Mouse (Mus musculus): ENCODE measurements at regions not wholly inside any gene's neighbourhood (a gene's known extent, or its start where the extent isn't known, plus 50 kb on each side); places are given as distances from the start of the nearest gene placed in this dataset.

DNA sequence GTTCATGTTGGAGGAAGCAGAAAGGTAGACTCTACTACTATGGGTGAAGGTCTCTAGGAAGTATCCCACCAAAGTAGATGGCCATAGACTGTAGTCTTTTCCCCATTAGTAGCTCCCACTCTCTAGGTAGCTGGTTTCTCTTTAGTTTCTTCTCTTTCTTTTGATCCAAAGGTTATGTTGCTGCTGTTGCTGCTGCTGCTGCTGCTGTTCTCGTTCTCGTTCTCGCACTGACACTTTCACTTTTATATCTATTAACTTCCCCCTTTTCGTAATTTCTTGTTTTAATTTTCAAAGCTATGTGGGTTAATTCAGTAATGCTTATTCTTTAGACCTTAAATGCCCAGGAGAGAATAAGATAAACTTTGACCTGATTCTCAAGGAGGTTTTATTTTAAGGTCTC is 58.3 kb downstream of the Tmem100 start:
- ATAC-seq = no peak
- Histone ChIP-seq H3K36me3 (ENCODE audit: insufficient read depth, low read length) (no peaks in the 10 kb centered on the region), H3K4me2 (ENCODE audit: low read depth, low read length) (no peak overlapping the region), H3K27ac (no peak overlapping the region), H3K9ac (replicated peaks; ENCODE audit: low read length) (no peak overlapping the region), H3K4me1 (ENCODE audit: insufficient read depth, low read length) (no peaks in the 10 kb centered on the region), H3K27me3 (ENCODE audit: insufficient read depth, low read length) (no peaks in the 10 kb centered on the region), H3K4me3 (ENCODE audit: low read length) (no peak overlapping the region), H3K9me3 (ENCODE audit: low read length) (no peaks in the 10 kb centered on the region)
- no peak for TF ChIP-seq CTCF (IDR thresholded peaks at IDR 0.05; ENCODE audit: low read depth)
- DNase-seq (ENCODE audit: low spot score) = no peak
- 88% methylated on average over 4 of the region's 4 CpGs for WGBS

- Histone ChIP-seq H3K36me3 (ENCODE audit: insufficient read depth, low read length) (no peaks in the 10 kb centered on the region), H3K4me2 (ENCODE audit: low read depth, low read length) (no peak overlapping the region), H3K9me3 (ENCODE audit: low read length) (no peaks in the 10 kb centered on the region), H3K4me1 (ENCODE audit: insufficient read depth, low read length) (no peaks in the 10 kb centered on the region), H3K9ac (replicated peaks; ENCODE audit: low read length) (no peak overlapping the region), H3K4me3 (ENCODE audit: low read length) (no peak overlapping the region), H3K27ac (no peak overlapping the region), H3K27me3 (ENCODE audit: insufficient read depth, low read length) (no peaks in the 10 kb centered on the region)
- TF ChIP-seq CTCF (IDR thresholded peaks at IDR 0.05; ENCODE audit: low read depth) = no peak
- DNase-seq (ENCODE audit: low spot score) (no peak), ATAC-seq (no peak)
- 85% methylated on average over 7 of the region's 7 CpGs for WGBS
Observed at GRCm38 (mm10) chr11:90094052-90094451, 63.9 kb downstream of the Tmem100 start.

DNA sequence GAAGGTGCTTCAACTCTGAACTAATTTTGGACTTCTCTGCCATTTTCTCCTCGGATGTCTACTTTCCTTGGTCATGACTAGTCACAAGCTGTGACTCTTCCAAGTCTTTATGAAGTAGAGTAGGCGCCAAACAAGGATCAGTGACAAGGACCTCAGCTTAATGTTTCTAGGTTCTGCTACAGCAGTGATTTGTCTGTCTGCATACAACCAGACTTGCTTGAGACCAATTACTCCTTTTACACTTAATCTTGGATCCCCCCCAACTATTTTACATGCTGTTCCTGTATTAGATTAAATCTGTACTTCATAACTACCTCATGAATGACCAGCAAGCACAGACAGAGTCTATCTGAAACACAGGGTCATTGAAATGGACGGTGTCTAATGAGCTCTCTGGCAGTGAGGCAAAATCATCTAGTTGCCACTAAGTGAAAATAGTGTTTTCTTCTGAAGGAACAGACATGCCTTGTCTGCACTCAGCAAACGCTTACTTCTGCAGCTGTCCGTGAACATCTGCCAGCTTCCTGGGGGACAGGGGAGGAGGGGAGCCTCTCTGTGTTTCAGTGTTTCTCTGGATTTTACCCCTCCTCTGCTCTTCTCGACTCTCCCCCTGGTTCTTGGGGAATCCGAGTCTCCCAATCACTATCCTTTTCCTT is 64.7 kb downstream of the Tmem100 start:
- Histone ChIP-seq H3K4me2 (ENCODE audit: low read depth, low read length) (no peak overlapping the region), H3K9ac (replicated peaks; ENCODE audit: low read length) (no peak overlapping the region), H3K9me3 (ENCODE audit: low read length) (no peaks in the 10 kb centered on the region), H3K4me1 (ENCODE audit: insufficient read depth, low read length) (no peaks in the 10 kb centered on the region), H3K36me3 (ENCODE audit: insufficient read depth, low read length) (no peaks in the 10 kb centered on the region), H3K27ac (no peak overlapping the region), H3K27me3 (ENCODE audit: insufficient read depth, low read length) (no peaks in the 10 kb centered on the region), H3K4me3 (ENCODE audit: low read length) (no peak overlapping the region)
- 64% methylated on average over 7 of the region's 7 CpGs for WGBS
- DNase-seq (ENCODE audit: low spot score) = peak; percentile 38
- no peak for TF ChIP-seq CTCF (IDR thresholded peaks at IDR 0.05; ENCODE audit: low read depth)
- ATAC-seq = peak; percentile 59

- ATAC-seq = no peak
- Histone ChIP-seq H3K27me3 (ENCODE audit: insufficient read depth, low read length) (no peaks in the 10 kb centered on the region), H3K9me3 (ENCODE audit: low read length) (no peaks in the 10 kb centered on the region), H3K4me2 (ENCODE audit: low read depth, low read length) (no peak overlapping the region), H3K9ac (replicated peaks; ENCODE audit: low read length) (no peak overlapping the region), H3K36me3 (ENCODE audit: insufficient read depth, low read length) (no peaks in the 10 kb centered on the region), H3K4me3 (ENCODE audit: low read length) (no peak overlapping the region), H3K27ac (no peak overlapping the region), H3K4me1 (ENCODE audit: insufficient read depth, low read length) (no peaks in the 10 kb centered on the region)
- TF ChIP-seq CTCF (IDR thresholded peaks at IDR 0.05; ENCODE audit: low read depth) = no peak
- no peak for DNase-seq (ENCODE audit: low spot score)
- 76% methylated on average over 7 of the region's 7 CpGs for WGBS
Observed at GRCm38 (mm10) chr11:90098471-90098870, 68.3 kb downstream of the Tmem100 start.

DNA sequence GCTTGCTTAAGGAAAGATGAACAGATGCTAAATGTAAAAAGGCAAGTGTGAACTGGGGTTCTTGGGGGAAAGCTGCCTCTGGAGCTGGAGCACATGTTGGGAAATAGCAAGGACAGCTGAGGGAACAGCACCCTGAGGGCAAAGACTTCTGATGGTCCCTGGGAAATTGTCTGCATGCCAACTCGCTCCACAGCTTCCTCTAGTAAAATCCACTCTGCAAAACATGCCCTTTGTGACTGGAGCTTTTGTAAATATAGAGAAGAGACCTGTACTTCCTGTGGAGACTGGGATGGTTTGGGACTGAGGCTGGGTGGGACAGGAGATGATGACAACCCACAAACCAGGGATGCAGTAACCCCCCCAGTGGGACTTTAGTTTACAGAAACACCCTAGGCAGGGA is 69.0 kb downstream of the Tmem100 start:
- Histone ChIP-seq H3K27me3 (ENCODE audit: insufficient read depth, low read length) (no peaks in the 10 kb centered on the region), H3K4me3 (ENCODE audit: low read length) (no peak overlapping the region), H3K9me3 (ENCODE audit: low read length) (no peaks in the 10 kb centered on the region), H3K36me3 (ENCODE audit: insufficient read depth, low read length) (no peaks in the 10 kb centered on the region), H3K27ac (no peak overlapping the region), H3K9ac (replicated peaks; ENCODE audit: low read length) (no peak overlapping the region), H3K4me2 (ENCODE audit: low read depth, low read length) (no peak overlapping the region), H3K4me1 (ENCODE audit: insufficient read depth, low read length) (no peaks in the 10 kb centered on the region)
- 59% methylated on average over 1 of the region's 1 CpGs for WGBS
- no peak for DNase-seq (ENCODE audit: low spot score)
- ATAC-seq = no peak
- TF ChIP-seq CTCF (IDR thresholded peaks at IDR 0.05; ENCODE audit: low read depth) = no peak

- H3K4me1 ChIP-seq (ENCODE audit: insufficient read depth, low read length) = no peaks in the 10 kb centered on the region
Observed at GRCm38 (mm10) chr11:90100161-90100560, 70.0 kb downstream of the Tmem100 start.

DNA sequence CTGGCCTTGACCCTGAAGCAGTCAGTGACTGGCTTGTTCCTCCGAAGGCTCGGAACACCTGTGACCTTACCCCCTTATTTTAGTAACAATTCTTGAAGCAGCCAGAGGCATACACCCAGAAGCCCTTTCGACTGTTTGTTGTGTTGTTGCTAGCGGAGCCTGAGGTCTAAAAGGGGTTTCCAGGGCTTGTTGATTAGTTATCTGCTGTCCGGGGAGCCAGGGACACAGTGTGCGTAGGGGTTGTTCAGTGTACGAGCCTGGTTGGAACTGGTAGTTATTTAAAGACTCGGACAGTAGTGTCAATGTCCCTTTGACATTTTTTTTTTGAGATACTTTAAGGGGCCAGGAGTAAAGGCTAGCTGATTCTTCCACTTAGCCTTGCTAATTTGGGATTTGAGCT is 71.1 kb downstream of the Tmem100 start:
- no peaks in the 10 kb centered on the region for H3K27me3 ChIP-seq (ENCODE audit: insufficient read depth, low read length)
- no peak overlapping the region for H3K9ac ChIP-seq (replicated peaks; ENCODE audit: low read length)
- WGBS = 83% methylated on average over 8 of the region's 8 CpGs
- no peaks in the 10 kb centered on the region for H3K9me3 ChIP-seq (ENCODE audit: low read length)
- no peaks in the 10 kb centered on the region for H3K4me1 ChIP-seq (ENCODE audit: insufficient read depth, low read length)
- no peak overlapping the region for H3K4me3 ChIP-seq (ENCODE audit: low read length)
- H3K36me3 ChIP-seq (ENCODE audit: insufficient read depth, low read length) = no peaks in the 10 kb centered on the region
- no peak overlapping the region for H3K4me2 ChIP-seq (ENCODE audit: low read depth, low read length)
- H3K27ac ChIP-seq = no peak overlapping the region
- ATAC-seq (no peak), DNase-seq (ENCODE audit: low spot score) (no peak)
- no peak for TF ChIP-seq CTCF (IDR thresholded peaks at IDR 0.05; ENCODE audit: low read depth)

More at GRCm38 (mm10) chr11:90100161-90100560, 70.0 kb downstream of the Tmem100 start:
- WGBS = 72% methylated on average over 2 of the region's 2 CpGs
- Histone ChIP-seq H3K9me3 (ENCODE audit: low read length) (no peaks in the 10 kb centered on the region), H3K27ac (no peak overlapping the region), H3K36me3 (ENCODE audit: insufficient read depth, low read length) (no peaks in the 10 kb centered on the region), H3K9ac (replicated peaks; ENCODE audit: low read length) (no peak overlapping the region), H3K27me3 (ENCODE audit: insufficient read depth, low read length) (no peaks in the 10 kb centered on the region), H3K4me3 (ENCODE audit: low read length) (no peak overlapping the region), H3K4me2 (ENCODE audit: low read depth, low read length) (no peak overlapping the region)
- ATAC-seq (no peak), DNase-seq (ENCODE audit: low spot score) (no peak)
- TF ChIP-seq CTCF (IDR thresholded peaks at IDR 0.05; ENCODE audit: low read depth) = no peak
